Mouse (Mus musculus) hindbrain, postnatal 0 days (tissue): Measurements from ENCODE around the gene Prkch. TPM values are rescaled to one million over a fixed set of nuclear protein-coding genes. Genes with fewer than 3 reads are reported as not detected.

Source experiments
- ATAC-seq: fragments of 200-750 bp; cut with Nextera tagmentation; 2 replicates; pipeline ENCODE4 v1.8.0; 2017; ENCODE audit warnings: mild to moderate bottlenecking, moderate TSS enrichment, moderate library complexity
- DNase-seq: peaks from one replicate; pipeline ENCODE4 v3.0.0-alpha.2; 2015; ENCODE audit warnings: low spot score
- H3K27ac ChIP-seq: fragments of 300-500 bp; sonication (generic); 2 replicates; pipeline ENCODE4 v1.5.1; 2014; ENCODE audit warnings: mild to moderate bottlenecking
- H3K27me3 ChIP-seq: fragments of 300-500 bp; sonication (generic); 2 replicates; pipeline ENCODE4 v1.6.1; 2014; ENCODE audit warnings: low read length, mixed read lengths; ENCODE audit not compliant: insufficient read depth
- H3K36me3 ChIP-seq: fragments of 300-500 bp; sonication (generic); 2 replicates; pipeline ENCODE4 v1.6.1; 2014; ENCODE audit warnings: low read length, mixed read lengths; ENCODE audit not compliant: insufficient read depth
- H3K4me1 ChIP-seq: fragments of 300-500 bp; sonication (generic); 2 replicates; pipeline ENCODE4 v1.6.1; 2014; ENCODE audit warnings: antibody characterized with exemption, low read length, mixed read lengths; ENCODE audit not compliant: insufficient read depth
- H3K4me2 ChIP-seq: fragments of 300-500 bp; sonication (generic); 2 replicates; pipeline ENCODE4 v1.6.1; 2014; ENCODE audit warnings: low read depth, mild to moderate bottlenecking, low read length, moderate library complexity, mixed read lengths
- H3K4me3 ChIP-seq: fragments of 300-500 bp; sonication (generic); 2 replicates; pipeline ENCODE4 v1.5.1; 2014; ENCODE audit warnings: low read length
- H3K9ac ChIP-seq: fragments of 300-500 bp; sonication (generic); replicated peaks from 2 replicates; pipeline ENCODE4 v1.6.1; 2014; ENCODE audit warnings: mild to moderate bottlenecking, low read length, moderate library complexity, mixed read lengths
- H3K9me3 ChIP-seq: fragments of 300-500 bp; sonication (generic); 2 replicates; pipeline ENCODE4 v1.6.1; 2016; ENCODE audit warnings: low read length, mixed read lengths
- CTCF ChIP-seq: IDR thresholded peaks from 2 replicates; pipeline ENCODE4 v1.5.1; 2016; ENCODE audit warnings: antibody characterized with exemption, control low read depth, low read depth
- WGBS: fragments of 180-500 bp; shearing (Covaris S2); extraction: QIAGEN DNeasy Blood & Tissue Kit; methylation state at CpG from one replicate; pipeline ENCODE4 v1.1.7; 2014; 5-methylcytosine and 5-hydroxymethylcytosine counted together
- polyA plus RNA-seq: library from polyadenylated mRNA; unstranded; fragments of >200 nt; fragmentation: Nextera tagmentation; extraction: Ambion mirVana; gene quantifications from 2 replicates; pipeline ENCODE4 v1.2.1, GENCODE M21; 2015
- total RNA-seq: library from RNA; depleted of rRNA; stranded (reverse); fragments of >200 nt; gene quantifications from 2 replicates; pipeline ENCODE4 v1.2.3, GENCODE M21; 2014

The Prkch gene
- total and polyA plus RNA-seq, 2 experiments from 2014 or later = 6.1 to 16.1 TPM

- 92% methylated on average over 5 of the region's 5 CpGs for WGBS
Measured at GRCm38 (mm10) chr12:73686456-73686855, 101.9 kb downstream of the Prkch start.

GRCm38 (mm10) chr12:73687077-73688035 is 102.8 kb downstream of the Prkch start:
- WGBS = 74% methylated on average over 20 of the region's 20 CpGs
- Histone ChIP-seq H3K27ac (no peak overlapping the region), H3K36me3 (no peaks in the 10 kb centered on the region)

More at GRCm38 (mm10) chr12:73686456-73686855, 101.9 kb downstream of the Prkch start:
- H3K27ac ChIP-seq = no peak overlapping the region
- no peak overlapping the region for H3K4me2 ChIP-seq
- no peaks in the 10 kb centered on the region for H3K9me3 ChIP-seq
- TF ChIP-seq CTCF = no peak
- no peaks in the 10 kb centered on the region for H3K36me3 ChIP-seq
- no peak overlapping the region for H3K9ac ChIP-seq
- no peaks in the 10 kb centered on the region for H3K4me1 ChIP-seq
- ATAC-seq (no peak), DNase-seq (no peak)
- H3K4me3 ChIP-seq = no peak overlapping the region
- H3K27me3 ChIP-seq = no peaks in the 10 kb centered on the region

GRCm38 (mm10) chr12:73692321-73692720 is 107.7 kb downstream of the Prkch start:
- Histone ChIP-seq H3K4me3 (no peak overlapping the region), H3K4me2 (no peak overlapping the region), H3K4me1 (no peaks in the 10 kb centered on the region), H3K9ac (no peak overlapping the region), H3K9me3 (no peaks in the 10 kb centered on the region), H3K27me3 (no peaks in the 10 kb centered on the region), H3K36me3 (no peaks in the 10 kb centered on the region), H3K27ac (no peak overlapping the region)
- TF ChIP-seq CTCF = peak; percentile 46
- DNase-seq = peak; percentile 56
- WGBS = 21% methylated on average over 4 of the region's 4 CpGs
- 0 out of 2 replicates have a peak, but pooled peaks have one; percentile 42 for ATAC-seq

More at GRCm38 (mm10) chr12:73687077-73688035, 102.8 kb downstream of the Prkch start:
- Histone ChIP-seq H3K4me3 (no peak overlapping the region), H3K9me3 (no peaks in the 10 kb centered on the region), H3K9ac (no peak overlapping the region), H3K4me2 (no peak overlapping the region), H3K27me3 (no peaks in the 10 kb centered on the region), H3K4me1 (no peaks in the 10 kb centered on the region)
- TF ChIP-seq CTCF = peak; percentile 58
- ATAC-seq = no peak
- peak; percentile 61 for DNase-seq

GRCm38 (mm10) chr12:73693347-73693746 is 108.8 kb downstream of the Prkch start:
- peak; percentile 86 for TF ChIP-seq CTCF
- peak; percentile 76 for ATAC-seq
- 17% methylated on average over 4 of the region's 4 CpGs for WGBS

GRCm38 (mm10) chr12:73694690-73695089 is 110.1 kb downstream of the Prkch start:
- H3K4me2 ChIP-seq = no peak overlapping the region
- no peak overlapping the region for H3K4me3 ChIP-seq
- WGBS = 80% methylated on average over 13 of the region's 13 CpGs
- no peaks in the 10 kb centered on the region for H3K4me1 ChIP-seq
- no peak for TF ChIP-seq CTCF
- no peak for ATAC-seq
- no peak for DNase-seq
- H3K27me3 ChIP-seq = no peaks in the 10 kb centered on the region
- no peak overlapping the region for H3K27ac ChIP-seq
- H3K36me3 ChIP-seq = no peaks in the 10 kb centered on the region
- no peaks in the 10 kb centered on the region for H3K9me3 ChIP-seq
- H3K9ac ChIP-seq = no peak overlapping the region

More at GRCm38 (mm10) chr12:73693347-73693746, 108.8 kb downstream of the Prkch start:
- Histone ChIP-seq H3K9ac (no peak overlapping the region), H3K27ac (no peak overlapping the region), H3K4me2 (no peak overlapping the region), H3K27me3 (no peaks in the 10 kb centered on the region), H3K9me3 (no peaks in the 10 kb centered on the region), H3K4me3 (no peak overlapping the region), H3K36me3 (no peaks in the 10 kb centered on the region), H3K4me1 (no peaks in the 10 kb centered on the region)
- DNase-seq = peak; percentile 83

GRCm38 (mm10) chr12:73695110-73695509 is 110.5 kb downstream of the Prkch start:
- no peaks in the 10 kb centered on the region for H3K27me3 ChIP-seq
- no peak overlapping the region for H3K4me2 ChIP-seq
- WGBS = 68% methylated on average over 16 of the region's 16 CpGs
- H3K27ac ChIP-seq = no peak overlapping the region
- ATAC-seq = no peak
- no peak overlapping the region for H3K4me3 ChIP-seq
- H3K4me1 ChIP-seq = no peaks in the 10 kb centered on the region
- no peaks in the 10 kb centered on the region for H3K36me3 ChIP-seq
- no peak for DNase-seq
- no peaks in the 10 kb centered on the region for H3K9me3 ChIP-seq
- H3K9ac ChIP-seq = no peak overlapping the region
- peak; percentile 38 for TF ChIP-seq CTCF

GRCm38 (mm10) chr12:73696084-73696483 is 111.5 kb downstream of the Prkch start:
- H3K4me2 ChIP-seq = no peak overlapping the region
- no peak overlapping the region for H3K9ac ChIP-seq
- H3K9me3 ChIP-seq = no peaks in the 10 kb centered on the region
- H3K4me3 ChIP-seq = no peak overlapping the region
- no peak for ATAC-seq
- H3K36me3 ChIP-seq = no peaks in the 10 kb centered on the region
- H3K27ac ChIP-seq = no peak overlapping the region
- WGBS = 52% methylated on average over 4 of the region's 4 CpGs
- TF ChIP-seq CTCF = no peak
- DNase-seq = no peak
- H3K27me3 ChIP-seq = no peaks in the 10 kb centered on the region
- H3K4me1 ChIP-seq = no peaks in the 10 kb centered on the region
